Mouse (Mus musculus) ES-Bruce4 (cell line): Measurements from ENCODE around the gene 4930442H23Rik. TPM values are rescaled to one million over a fixed set of nuclear protein-coding genes. Genes with fewer than 3 reads are reported as not detected.

ENCODE experiments used
- H3K27ac ChIP-seq: 2 replicates; pipeline ENCODE4 v1.5.1; 2012; ENCODE audit warnings: low read length, inconsistent platforms; ENCODE audit not compliant: insufficient read depth
- H3K27me3 ChIP-seq: 2 replicates; pipeline ENCODE4 v1.6.1; 2012; ENCODE audit warnings: mild to moderate bottlenecking, low read length, inconsistent platforms; ENCODE audit not compliant: control insufficient read depth, poor library complexity, insufficient read depth, severe bottlenecking
- H3K36me3 ChIP-seq: 2 replicates; pipeline ENCODE4 v1.6.1; 2012; ENCODE audit warnings: inconsistent platforms, mild to moderate bottlenecking, low read length, moderate library complexity; ENCODE audit not compliant: control insufficient read depth, poor library complexity, insufficient read depth, severe bottlenecking
- H3K4me1 ChIP-seq: one replicate; pipeline ENCODE4 v1.8.1; 2011; ENCODE audit warnings: low read length; ENCODE audit not compliant: control insufficient read depth, insufficient read depth
- H3K4me3 ChIP-seq: 2 replicates; pipeline ENCODE4 v1.5.1; 2011; ENCODE audit warnings: low read depth, mild to moderate bottlenecking, low read length
- H3K9ac ChIP-seq: 2 replicates; pipeline ENCODE4 v1.6.1; 2012; ENCODE audit warnings: low read depth, mild to moderate bottlenecking, inconsistent platforms; ENCODE audit not compliant: poor library complexity, severe bottlenecking
- H3K9me3 ChIP-seq: replicated peaks from 2 replicates; pipeline ENCODE4 v1.6.1; 2012; ENCODE audit warnings: mild to moderate bottlenecking, low read length, inconsistent platforms; ENCODE audit not compliant: control insufficient read depth, poor library complexity, insufficient read depth, severe bottlenecking
- CTCF ChIP-seq: IDR thresholded peaks from one replicate; pipeline ENCODE4 v1.8.1; 2011; ENCODE audit warnings: low read depth, low read length
- EP300 ChIP-seq: IDR thresholded peaks from 2 replicates; pipeline ENCODE4 v1.6.1; 2011; ENCODE audit warnings: low read depth, low read length; ENCODE audit not compliant: insufficient read depth
- POLR2A ChIP-seq: IDR thresholded peaks from one replicate; pipeline ENCODE4 v1.8.1; 2011; ENCODE audit warnings: low read length; ENCODE audit not compliant: insufficient read depth
- polyA plus RNA-seq: library from polyadenylated mRNA; stranded (reverse); fragments of >200 nt; gene quantifications from 2 replicates; pipeline ENCODE4 v1.2.4, GENCODE M21; 2011; ENCODE audit warnings: low read depth; ENCODE audit not compliant: missing spikeins, insufficient read depth, insufficient read length

4930442H23Rik gene
- polyA plus RNA-seq, 1 experiment: not detected

GRCm38 (mm10) chr10:81145778-81146177 lies 37.9 kb downstream of the 4930442H23Rik start:
- peak; percentile 81; the same call in 1 of the 2 replicates for TF ChIP-seq EP300
- no peak for TF ChIP-seq CTCF

GRCm38 (mm10) chr10:81145307-81145706 lies 38.3 kb downstream of the 4930442H23Rik start:
- peak overlapping the region; percentile 26 for H3K4me3 ChIP-seq
- H3K36me3 ChIP-seq: peaks cover 31% of the 10 kb centered on the region
- H3K9me3 ChIP-seq: no peaks in the 10 kb centered on the region
- H3K27me3 ChIP-seq: no peaks in the 10 kb centered on the region
- TF ChIP-seq POLR2A (no peak), CTCF (no peak), EP300 (no peak)
- H3K4me1 ChIP-seq: no peaks in the 10 kb centered on the region
- peak overlapping the region; percentile 69 for H3K9ac ChIP-seq
- peak overlapping the region; percentile 22 for H3K27ac ChIP-seq

More at GRCm38 (mm10) chr10:81145778-81146177, 37.9 kb downstream of the 4930442H23Rik start:
- peak overlapping the region; percentile 43 for H3K27ac ChIP-seq
- H3K9ac ChIP-seq: peak overlapping the region; percentile 69; the same call in 1 of the 2 replicates
- H3K27me3 ChIP-seq: no peaks in the 10 kb centered on the region
- H3K4me3 ChIP-seq: peak overlapping the region; percentile 26
- H3K4me1 ChIP-seq: no peaks in the 10 kb centered on the region
- no peaks in the 10 kb centered on the region for H3K9me3 ChIP-seq
- H3K36me3 ChIP-seq: peaks cover 31% of the 10 kb centered on the region

- Histone ChIP-seq H3K4me1 (no peaks in the 10 kb centered on the region), H3K9me3 (no peaks in the 10 kb centered on the region), H3K9ac (peak overlapping the region; percentile 69), H3K27ac (peak overlapping the region; percentile 22), H3K27me3 (no peaks in the 10 kb centered on the region), H3K36me3 (peaks cover 31% of the 10 kb centered on the region), H3K4me3 (peak overlapping the region; percentile 26)
- TF ChIP-seq POLR2A (no peak), CTCF (no peak), EP300 (no peak)
These were observed 39.0 kb downstream of the 4930442H23Rik start for GRCm38 (mm10) chr10:81144667-81145066.

GRCm38 (mm10) chr10:81143845-81144437 lies 39.7 kb downstream of the 4930442H23Rik start:
- H3K9ac ChIP-seq: peak overlapping the region; percentile 69
- H3K9me3 ChIP-seq: no peaks in the 10 kb centered on the region
- H3K27me3 ChIP-seq: no peaks in the 10 kb centered on the region
- no peak for TF ChIP-seq EP300
- TF ChIP-seq POLR2A: no peak
- no peak for TF ChIP-seq CTCF
- H3K4me3 ChIP-seq: peak overlapping the region; percentile 32
- no peak overlapping the region for H3K27ac ChIP-seq
- H3K4me1 ChIP-seq: peaks cover 2% of the 10 kb centered on the region
- peaks cover 31% of the 10 kb centered on the region for H3K36me3 ChIP-seq

- H3K4me1 ChIP-seq: peaks cover 2% of the 10 kb centered on the region
- 0 out of 2 replicates have a peak overlapping the region, but pooled peaks have one; percentile 51 for H3K27ac ChIP-seq
- no peaks in the 10 kb centered on the region for H3K27me3 ChIP-seq
- no peaks in the 10 kb centered on the region for H3K9me3 ChIP-seq
- peak overlapping the region; percentile 69 for H3K9ac ChIP-seq
- TF ChIP-seq POLR2A: no peak
- peak; percentile 34 for TF ChIP-seq CTCF
- H3K4me3 ChIP-seq: peak overlapping the region; percentile 8; the same call in 1 of the 2 replicates
- H3K36me3 ChIP-seq: peaks cover 24% of the 10 kb centered on the region
These were observed 40.5 kb downstream of the 4930442H23Rik start for GRCm38 (mm10) chr10:81143157-81143633.

GRCm38 (mm10) chr10:81142551-81142981 lies 41.1 kb downstream of the 4930442H23Rik start:
- no peak for TF ChIP-seq EP300
- no peak for TF ChIP-seq CTCF
- peak overlapping the region; percentile 69 for H3K9ac ChIP-seq
- H3K27ac ChIP-seq: peak overlapping the region; percentile 51
- peaks cover 20% of the 10 kb centered on the region for H3K36me3 ChIP-seq
- no peaks in the 10 kb centered on the region for H3K27me3 ChIP-seq
- H3K4me1 ChIP-seq: peaks cover 2% of the 10 kb centered on the region
- peak overlapping the region; percentile 10; the same call in 1 of the 2 replicates for H3K4me3 ChIP-seq
- no peaks in the 10 kb centered on the region for H3K9me3 ChIP-seq
